Mouse (Mus musculus) heart, adult 2 months (tissue): ENCODE measurements around the gene Hist1h3e.
"Not testable (repeated sequence)": the region's sequence is repeated elsewhere in the genome, so short reads cannot be mapped to it uniquely, and the experiment has no call there.

ENCODE experiments used
- CTCF ChIP-seq: fragments of 200-600 bp; IDR thresholded peaks from 2 replicates; pipeline ENCODE4 v1.8.1; 2022; ENCODE audit warnings: antibody characterized with exemption, mild to moderate bottlenecking, moderate library complexity
- EP300 ChIP-seq: fragments of 200-500 bp; IDR thresholded peaks from 2 replicates; pipeline ENCODE4 v1.6.1; 2011; ENCODE audit warnings: low read depth, low read length, control low read depth; ENCODE audit not compliant: insufficient read depth
- POLR2A ChIP-seq: fragments of 200-500 bp; IDR thresholded peaks from 2 replicates; pipeline ENCODE4 v1.6.1; 2011; ENCODE audit warnings: mild to moderate bottlenecking, low read depth, low read length, control low read depth; ENCODE audit not compliant: insufficient read depth

GRCm38 (mm10) chr13:23573034-23573897 is 11.1 kb upstream of the Hist1h3e start:
- TF ChIP-seq CTCF, EP300, POLR2A: not testable (repeated sequence)
